Mouse (Mus musculus): ENCODE measurements at regions not wholly inside any gene's neighbourhood (a gene's known extent, or its start where the extent isn't known, plus 50 kb on each side); places are given as distances from the start of the nearest gene placed in this dataset.

- no peak for DNase-seq (ENCODE audit: low spot score)
Observed at GRCm38 (mm10) chr14:24829001-24829400, 342.1 kb downstream of the Rps24 start.

GRCm38 (mm10) chr14:24833211-24833610 lies 346.3 kb downstream of the Rps24 start:
- DNase-seq (ENCODE audit: low spot score), result no peak

- no peak for DNase-seq (ENCODE audit: low spot score)
Observed at GRCm38 (mm10) chr14:24838219-24838618, 351.3 kb downstream of the Rps24 start.

GRCm38 (mm10) chr14:24839056-24839455 lies 352.1 kb downstream of the Rps24 start:
- no peak for DNase-seq (ENCODE audit: low spot score)

- no peak for DNase-seq (ENCODE audit: low spot score)
Observed at GRCm38 (mm10) chr14:24841715-24842496, 355.0 kb downstream of the Rps24 start.

GRCm38 (mm10) chr14:24843626-24844025 lies 356.7 kb downstream of the Rps24 start:
- no peak for DNase-seq (ENCODE audit: low spot score)

GRCm38 (mm10) chr14:24850491-24850890 lies 363.6 kb downstream of the Rps24 start:
- no peak for DNase-seq (ENCODE audit: low spot score)

- no peak for DNase-seq (ENCODE audit: low spot score)
Observed at GRCm38 (mm10) chr14:24854459-24854858, 367.5 kb downstream of the Rps24 start.

- no peak for DNase-seq (ENCODE audit: low spot score)
Observed at GRCm38 (mm10) chr14:24862171-24862570, 375.2 kb downstream of the Rps24 start.

GRCm38 (mm10) chr14:24862661-24863060 lies 375.7 kb downstream of the Rps24 start:
- no peak for DNase-seq (ENCODE audit: low spot score)

- DNase-seq (ENCODE audit: low spot score), result no peak
Observed at GRCm38 (mm10) chr14:24863116-24863515, 376.2 kb downstream of the Rps24 start.

GRCm38 (mm10) chr14:24865579-24866230 lies 378.8 kb downstream of the Rps24 start:
- peak; percentile 65 for DNase-seq (ENCODE audit: low spot score)

- DNase-seq (ENCODE audit: low spot score), result no peak
Observed at GRCm38 (mm10) chr14:24867816-24868215, 380.9 kb downstream of the Rps24 start.

GRCm38 (mm10) chr14:24868756-24869155 lies 381.8 kb downstream of the Rps24 start:
- DNase-seq (ENCODE audit: low spot score), result no peak

- DNase-seq (ENCODE audit: low spot score), result no peak
Observed at GRCm38 (mm10) chr14:24870246-24870645, 383.3 kb downstream of the Rps24 start.

GRCm38 (mm10) chr14:24871392-24871998 lies 384.6 kb downstream of the Rps24 start:
- no peak for DNase-seq (ENCODE audit: low spot score)

- no peak for DNase-seq (ENCODE audit: low spot score)
Observed at GRCm38 (mm10) chr14:24872931-24873330, 386.0 kb downstream of the Rps24 start.

- DNase-seq (ENCODE audit: low spot score), result no peak
Observed at GRCm38 (mm10) chr14:24873406-24873805, 386.5 kb downstream of the Rps24 start.

- DNase-seq (ENCODE audit: low spot score), result no peak
Observed at GRCm38 (mm10) chr14:24874426-24875155, 387.7 kb downstream of the Rps24 start.

GRCm38 (mm10) chr14:24875156-24875545 lies 388.2 kb downstream of the Rps24 start:
- no peak for DNase-seq (ENCODE audit: low spot score)

GRCm38 (mm10) chr14:24875934-24876333 lies 389.0 kb downstream of the Rps24 start:
- DNase-seq (ENCODE audit: low spot score), result no peak

GRCm38 (mm10) chr14:24876508-24876907 lies 389.6 kb downstream of the Rps24 start:
- no peak for DNase-seq (ENCODE audit: low spot score)

Data from adipocyte (in vitro differentiated cells).